In genomic region chr12:72364543-72364942, GRCm38 (mm10) we compare ENCODE assay signal across 23 mouse cellular contexts. TPM values are rescaled to one million over a fixed set of nuclear protein-coding genes. Genes with fewer than 3 reads are reported as not detected.
DNase-seq lines count a peak whose midpoint lies in the region; ATAC-seq lines count a peak whose summit lies in the region.
"Had no signal": no experiment of that assay in that cellular context is flagged by ENCODE, and none has a peak within 500 bp of the region (broad histone marks: within the 10 kb centered on the region; RNA-seq: fewer than 3 reads in every experiment).

No protein-coding gene starts in this region.

- peak overlapping the region; percentile 58; the same call in 1 of the 2 replicates for H3K27ac ChIP-seq in forebrain, embryonic 10.5 days
- H3K27ac ChIP-seq in forebrain, embryonic 12.5 days, result no peak overlapping the region
- H3K27ac ChIP-seq in neural tube, embryonic 13.5 days (replicated peaks), result peak overlapping the region; percentile 75
- H3K27ac ChIP-seq: embryonic facial prominence, embryonic 13.5 days; heart, adult 2 months; kidney, embryonic 15.5 days; macrophage had no signal

- no peak for ATAC-seq in forebrain, embryonic 12.5 days (ENCODE audit: low FRiP score)
- no peak for ATAC-seq in neural tube, embryonic 13.5 days (ENCODE audit: low read depth)
- peak; percentile 30 for ATAC-seq in megakaryocyte progenitor cell, adult 5-6 weeks (replicated peaks; ENCODE audit: poor library complexity)
- ATAC-seq: CD4-positive, CD25-positive, alpha-beta regulatory T cell, adult 4 months; intestine, embryonic 16.5 days had no signal

- H3K4me1 ChIP-seq in forebrain, embryonic 10.5 days, result peaks cover 48% of the 10 kb centered on the region
- peaks cover 21% of the 10 kb centered on the region for H3K4me1 ChIP-seq in forebrain, embryonic 12.5 days
- peaks cover 40% of the 10 kb centered on the region for H3K4me1 ChIP-seq in neural tube, embryonic 13.5 days (replicated peaks)
- H3K4me1 ChIP-seq: kidney, embryonic 15.5 days had no signal

- no peaks in the 10 kb centered on the region for H3K27me3 ChIP-seq in forebrain, embryonic 10.5 days (ENCODE audit: poor library complexity, severe bottlenecking)
- H3K27me3 ChIP-seq in forebrain, embryonic 12.5 days, result no peaks in the 10 kb centered on the region
- no peaks in the 10 kb centered on the region for H3K27me3 ChIP-seq in neural tube, embryonic 13.5 days
- H3K27me3 ChIP-seq in splenic B cell, adult 2 months (ENCODE audit: control insufficient read depth, insufficient read depth, low read length, poor library complexity, severe bottlenecking), result no peaks in the 10 kb centered on the region
- H3K27me3 ChIP-seq: embryonic facial prominence, embryonic 13.5 days; kidney, embryonic 15.5 days; lung, embryonic 15.5 days had no signal

- no peaks in the 10 kb centered on the region for H3K36me3 ChIP-seq in forebrain, embryonic 10.5 days (replicated peaks)
- no peaks in the 10 kb centered on the region for H3K36me3 ChIP-seq in forebrain, embryonic 12.5 days (replicated peaks)
- no peaks in the 10 kb centered on the region for H3K36me3 ChIP-seq in neural tube, embryonic 13.5 days
- H3K36me3 ChIP-seq in splenic B cell, adult 2 months (ENCODE audit: control insufficient read depth, insufficient read depth, low read length, poor library complexity, severe bottlenecking), result no peaks in the 10 kb centered on the region
- H3K36me3 ChIP-seq: embryonic facial prominence, embryonic 13.5 days; G1E; kidney, embryonic 15.5 days; lung, embryonic 15.5 days had no signal

- H3K4me3 ChIP-seq in forebrain, embryonic 10.5 days, result no peak overlapping the region
- H3K4me3 ChIP-seq in forebrain, embryonic 12.5 days (replicated peaks), result no peak overlapping the region
- H3K4me3 ChIP-seq in neural tube, embryonic 13.5 days, result no peak overlapping the region
- H3K4me3 ChIP-seq: embryonic facial prominence, embryonic 13.5 days; heart, adult 2 months; kidney, embryonic 15.5 days; lung, embryonic 15.5 days had no signal

- no peak overlapping the region for H3K9ac ChIP-seq in forebrain, embryonic 12.5 days
- H3K9ac ChIP-seq in neural tube, embryonic 13.5 days, result no peak overlapping the region
- H3K9ac ChIP-seq: embryonic facial prominence, embryonic 13.5 days; kidney, embryonic 15.5 days; lung, embryonic 15.5 days had no signal

- 89% methylated on average over 5 of the region's 5 CpGs for WGBS in forebrain, embryonic 10.5 days
- WGBS in forebrain, embryonic 12.5 days, result 91% methylated on average over 5 of the region's 5 CpGs
- WGBS in neural tube, embryonic 13.5 days, result 67% methylated on average over 5 of the region's 5 CpGs

- H3K9me3 ChIP-seq in forebrain, embryonic 10.5 days, result no peaks in the 10 kb centered on the region
- H3K9me3 ChIP-seq in forebrain, embryonic 12.5 days, result no peaks in the 10 kb centered on the region
- H3K9me3 ChIP-seq in neural tube, embryonic 13.5 days, result no peaks in the 10 kb centered on the region
- H3K9me3 ChIP-seq: embryonic facial prominence, embryonic 13.5 days; G1E; kidney, embryonic 15.5 days; lung, embryonic 15.5 days had no signal

- no peak for DNase-seq in forebrain, embryonic 10.5 days (ENCODE audit: extremely low spot score, low spot score)
- no peak for DNase-seq in neural tube, embryonic 10.5 days (ENCODE audit: extremely low spot score, low spot score)
- DNase-seq in splenic B cell, adult 2 months (ENCODE audit: low read depth, low spot score), result peak; percentile 2
- DNase-seq in cerebellum, adult 9-10 months, result no peak
- DNase-seq in right cerebral cortex, adult 18-20 months, result no peak
- DNase-seq: adrenal gland, postnatal 14 days; cerebellum, postnatal 10 days; gastrocnemius, postnatal 14 days; heart, adult 2 months; heart, postnatal 36 days; right cerebral cortex, postnatal 25 days; thymus, adult 2 months had no signal

- H3K4me2 ChIP-seq in forebrain, embryonic 12.5 days, result no peak overlapping the region
- no peak overlapping the region for H3K4me2 ChIP-seq in neural tube, embryonic 13.5 days
- H3K4me2 ChIP-seq: embryonic facial prominence, embryonic 13.5 days; kidney, embryonic 15.5 days; liver, embryonic 11.5 days; lung, embryonic 15.5 days had no signal

RNA-seq across cellular contexts. Expression of gene Rtn1, which starts 44.3 kb away (rescaled TPM):
- polyA plus RNA-seq in forebrain, embryonic 10.5 days (2016; fragmentation: Nextera tagmentation; extraction: Ambion mirVana), result 45.4 and 72.9 TPM in 2 replicates
- 588 and 653 TPM in 2 replicates for polyA plus RNA-seq in forebrain, embryonic 12.5 days (2016; fragmentation: Nextera tagmentation; extraction: Ambion mirVana)
- polyA plus RNA-seq in neural tube, embryonic 13.5 days (2015; fragmentation: Nextera tagmentation; extraction: Ambion mirVana), result 1,998 and 2,137 TPM in 2 replicates
- total RNA-seq in megakaryocyte progenitor cell, adult 5-6 weeks (2015), result 0.02 TPM in 1 of 2 replicates, not detected in the other
- 0.07 TPM in 1 of 2 replicates, not detected in the other for total RNA-seq in megakaryocyte progenitor cell, adult 5-6 weeks (2017)
- polyA plus RNA-seq: CD4-positive, CD25-positive, alpha-beta regulatory T cell, adult 4 months; G1E had no signal
